Mouse (Mus musculus) limb, embryonic 14.5 days (tissue): ENCODE results near the gene Zwilch. TPM values are rescaled to one million over a fixed set of nuclear protein-coding genes. Genes with fewer than 3 reads are reported as not detected.
"Not testable (repeated sequence)": the region's sequence is repeated elsewhere in the genome, so short reads cannot be mapped to it uniquely, and the experiment has no call there.

Source experiments
- ATAC-seq: fragments of 200-750 bp; cut with Nextera tagmentation; 2 replicates; pipeline ENCODE4 v1.8.0; 2017; ENCODE audit warnings: low read depth, moderate number of reproducible peaks, moderate TSS enrichment; ENCODE audit not compliant: low FRiP score
- DNase-seq: peaks from one replicate; pipeline ENCODE4 v3.0.0-alpha.2; 2015; ENCODE audit warnings: low spot score
- H3K27ac ChIP-seq: fragments of 300-500 bp; sonication (generic); replicated peaks from 2 replicates; pipeline ENCODE4 v1.5.1; 2014; ENCODE audit warnings: low read depth, mild to moderate bottlenecking, low read length, moderate library complexity, mixed read lengths
- H3K27me3 ChIP-seq: fragments of 300-500 bp; sonication (generic); 2 replicates; pipeline ENCODE4 v1.6.1; 2014; ENCODE audit warnings: low read length, mixed read lengths; ENCODE audit not compliant: control insufficient read depth, insufficient read depth
- H3K36me3 ChIP-seq: fragments of 300-500 bp; sonication (generic); 2 replicates; pipeline ENCODE4 v1.6.1; 2014; ENCODE audit warnings: mild to moderate bottlenecking, low read length, moderate library complexity, mixed read lengths; ENCODE audit not compliant: control insufficient read depth, insufficient read depth
- H3K4me1 ChIP-seq: fragments of 300-500 bp; sonication (generic); 2 replicates; pipeline ENCODE4 v1.6.1; 2014; ENCODE audit warnings: antibody characterized with exemption, low read length, mixed read lengths; ENCODE audit not compliant: control insufficient read depth, insufficient read depth
- H3K4me2 ChIP-seq: fragments of 300-500 bp; sonication (generic); replicated peaks from 2 replicates; pipeline ENCODE4 v1.6.1; 2014; ENCODE audit warnings: low read depth, mild to moderate bottlenecking, low read length, moderate library complexity; ENCODE audit not compliant: severe bottlenecking
- H3K4me3 ChIP-seq: fragments of 300-500 bp; sonication (generic); replicated peaks from 2 replicates; pipeline ENCODE4 v1.5.1; 2014; ENCODE audit warnings: low read length
- H3K9ac ChIP-seq: fragments of 300-500 bp; sonication (generic); 2 replicates; pipeline ENCODE4 v1.6.1; 2014; ENCODE audit warnings: mild to moderate bottlenecking, low read depth, low read length, moderate library complexity; ENCODE audit not compliant: severe bottlenecking
- H3K9me3 ChIP-seq: fragments of 300-500 bp; sonication (generic); 2 replicates; pipeline ENCODE4 v1.6.1; 2016; ENCODE audit warnings: low read length; ENCODE audit not compliant: control insufficient read depth
- POLR2A ChIP-seq: fragments of 200-500 bp; IDR thresholded peaks from 2 replicates; pipeline ENCODE4 v1.8.0; 2012; ENCODE audit warnings: inconsistent platforms, mild to moderate bottlenecking, moderate library complexity, borderline replicate concordance; ENCODE audit not compliant: insufficient read depth, insufficient read length; ENCODE audit errors: extremely low read depth
- WGBS: fragments of 180-500 bp; shearing (Covaris S2); extraction: QIAGEN DNeasy Blood & Tissue Kit; methylation state at CpG from one replicate; pipeline ENCODE4 v1.1.7; 2014; 5-methylcytosine and 5-hydroxymethylcytosine counted together
- polyA plus RNA-seq, 2 experiments: library from polyadenylated mRNA; depleted of rRNA in 1 of 2; stranded (reverse) in 1 of 2; unstranded in 1 of 2; fragments of >200 nt; fragmentation: Nextera tagmentation in 1 of 2; extraction: Ambion mirVana in 1 of 2; gene quantifications; 2 replicates each; pipeline versions ENCODE4 v1.2.1 to v1.2.3; 2012 to 2014

Gene Zwilch
- polyA plus RNA-seq, 2 experiments: 16.4 to 53.4 TPM

DNA sequence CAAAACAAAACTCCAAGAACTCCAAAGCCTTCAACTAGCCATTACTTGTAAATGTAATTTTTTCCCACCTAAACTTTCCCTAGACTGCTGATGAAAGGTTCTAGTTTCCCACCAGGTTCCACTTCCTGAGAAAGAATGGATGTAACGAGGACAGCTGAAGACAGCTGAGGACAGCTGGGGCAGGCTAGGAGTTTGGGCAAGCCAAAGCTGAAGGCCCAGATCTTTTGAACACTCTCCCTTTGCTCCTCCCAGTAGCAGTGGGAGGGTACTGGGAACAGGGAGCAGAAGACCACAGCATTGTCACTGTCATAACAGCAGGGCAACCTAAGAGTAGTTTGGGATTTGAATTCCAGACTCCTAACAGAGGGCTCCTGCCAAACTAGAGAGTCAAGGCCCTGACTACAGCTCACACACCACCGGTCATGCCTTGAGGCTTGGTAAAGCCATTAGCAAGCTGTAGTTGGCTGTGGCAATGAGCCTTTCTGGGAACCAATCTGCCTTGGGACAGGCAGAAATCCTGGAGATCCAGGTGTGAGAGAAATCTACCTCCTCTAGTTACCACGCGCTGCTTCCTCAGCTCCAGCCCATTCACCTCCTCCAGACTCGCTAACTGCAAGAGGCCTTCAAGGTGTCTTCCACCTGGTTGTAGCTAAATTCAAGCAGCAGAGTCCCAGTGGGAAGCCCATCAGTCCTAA, 25.3 kb upstream of the Zwilch start:
- H3K9ac ChIP-seq: no peak overlapping the region
- H3K4me3 ChIP-seq: no peak overlapping the region
- H3K9me3 ChIP-seq: no peaks in the 10 kb centered on the region
- ATAC-seq (no peak), DNase-seq (no peak)
- H3K36me3 ChIP-seq: peaks cover 42% of the 10 kb centered on the region
- H3K27me3 ChIP-seq: no peaks in the 10 kb centered on the region
- TF ChIP-seq POLR2A: no peak
- H3K27ac ChIP-seq: no peak overlapping the region
- H3K4me1 ChIP-seq: no peaks in the 10 kb centered on the region
- H3K4me2 ChIP-seq: no peak overlapping the region
- WGBS: 87% methylated on average over 5 of the region's 5 CpGs

DNA sequence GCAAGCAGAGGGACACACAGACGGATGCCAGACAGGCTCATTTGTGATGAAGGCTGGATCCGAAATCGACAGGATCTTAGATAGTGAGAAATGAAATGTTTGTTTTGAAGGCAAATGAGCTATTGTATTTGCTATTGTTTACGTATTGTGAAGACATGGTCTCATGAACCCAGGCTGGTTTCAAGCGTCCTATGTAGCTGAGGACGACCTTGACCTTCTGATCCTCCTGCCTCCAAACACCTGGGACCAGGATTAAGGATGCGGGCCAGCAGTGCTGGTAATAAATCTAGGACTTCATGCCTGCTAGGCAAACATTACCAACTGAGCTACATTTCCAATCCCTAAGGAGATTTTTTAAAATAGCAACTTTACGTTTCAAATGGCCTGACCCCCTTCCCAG, 24.6 kb upstream of the Zwilch start:
- Histone ChIP-seq H3K9me3 (no peaks in the 10 kb centered on the region), H3K9ac (no peak overlapping the region), H3K4me1 (no peaks in the 10 kb centered on the region), H3K27me3 (no peaks in the 10 kb centered on the region), H3K4me3 (no peak overlapping the region), H3K36me3 (peaks cover 42% of the 10 kb centered on the region), H3K4me2 (no peak overlapping the region), H3K27ac (no peak overlapping the region)
- no peak for TF ChIP-seq POLR2A
- no peak for ATAC-seq
- DNase-seq: no peak
- WGBS: 83% methylated on average over 8 of the region's 8 CpGs

DNA sequence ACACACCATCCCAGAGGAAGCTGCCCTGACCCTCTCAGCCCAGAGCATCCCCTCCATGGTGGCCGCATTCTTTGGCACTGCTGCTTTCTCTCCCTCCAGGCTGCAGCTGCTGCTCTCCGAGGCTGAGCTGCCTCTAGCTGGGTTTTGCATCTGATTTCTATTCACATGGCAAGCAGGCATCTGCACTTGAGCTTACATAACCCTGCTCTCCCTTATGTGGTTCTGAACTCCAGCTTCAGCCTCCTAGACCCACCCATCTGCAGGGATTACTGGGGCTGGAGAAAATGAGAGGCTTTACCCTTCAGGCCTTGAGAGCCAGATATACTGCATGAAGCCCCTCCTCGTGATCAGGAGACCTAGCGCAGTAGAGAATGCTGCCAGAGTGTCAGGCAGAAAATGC, 22.6 kb upstream of the Zwilch start:
- H3K4me3 ChIP-seq: no peak overlapping the region
- H3K27ac ChIP-seq: no peak overlapping the region
- H3K36me3 ChIP-seq: peaks cover 52% of the 10 kb centered on the region
- DNase-seq: no peak
- TF ChIP-seq POLR2A: no peak
- 70% methylated on average over 4 of the region's 4 CpGs for WGBS
- ATAC-seq: no peak
- no peaks in the 10 kb centered on the region for H3K27me3 ChIP-seq
- H3K9ac ChIP-seq: no peak overlapping the region
- H3K4me2 ChIP-seq: no peak overlapping the region
- no peaks in the 10 kb centered on the region for H3K4me1 ChIP-seq
- no peaks in the 10 kb centered on the region for H3K9me3 ChIP-seq

DNA sequence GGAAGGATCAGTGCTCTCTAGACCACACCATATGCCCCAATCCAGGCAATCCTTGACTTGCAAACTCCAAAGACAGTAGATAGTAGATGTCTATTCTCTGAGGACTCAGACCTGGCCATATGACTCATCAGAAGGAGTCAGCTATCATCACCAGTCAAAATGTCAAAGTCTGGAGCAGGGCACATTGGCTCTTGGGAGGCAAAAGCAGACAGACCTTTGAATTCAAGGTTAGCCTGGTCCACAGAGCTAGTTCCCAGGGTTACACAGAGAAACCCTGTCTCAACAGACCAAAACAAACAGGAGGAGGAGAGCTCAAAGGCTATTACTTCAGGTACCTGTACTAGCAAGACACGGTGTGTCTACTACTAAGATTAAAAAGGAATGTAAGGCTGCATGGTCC, 21.0 kb upstream of the Zwilch start:
- no peak for ATAC-seq
- no peaks in the 10 kb centered on the region for H3K27me3 ChIP-seq
- H3K9me3 ChIP-seq: no peaks in the 10 kb centered on the region
- no peak overlapping the region for H3K27ac ChIP-seq
- no peak for TF ChIP-seq POLR2A
- WGBS: 89% methylated on average over 1 of the region's 1 CpGs
- no peak overlapping the region for H3K9ac ChIP-seq
- no peak for DNase-seq
- H3K4me3 ChIP-seq: no peak overlapping the region
- peaks cover 62% of the 10 kb centered on the region for H3K36me3 ChIP-seq
- H3K4me2 ChIP-seq: no peak overlapping the region
- H3K4me1 ChIP-seq: no peaks in the 10 kb centered on the region

DNA sequence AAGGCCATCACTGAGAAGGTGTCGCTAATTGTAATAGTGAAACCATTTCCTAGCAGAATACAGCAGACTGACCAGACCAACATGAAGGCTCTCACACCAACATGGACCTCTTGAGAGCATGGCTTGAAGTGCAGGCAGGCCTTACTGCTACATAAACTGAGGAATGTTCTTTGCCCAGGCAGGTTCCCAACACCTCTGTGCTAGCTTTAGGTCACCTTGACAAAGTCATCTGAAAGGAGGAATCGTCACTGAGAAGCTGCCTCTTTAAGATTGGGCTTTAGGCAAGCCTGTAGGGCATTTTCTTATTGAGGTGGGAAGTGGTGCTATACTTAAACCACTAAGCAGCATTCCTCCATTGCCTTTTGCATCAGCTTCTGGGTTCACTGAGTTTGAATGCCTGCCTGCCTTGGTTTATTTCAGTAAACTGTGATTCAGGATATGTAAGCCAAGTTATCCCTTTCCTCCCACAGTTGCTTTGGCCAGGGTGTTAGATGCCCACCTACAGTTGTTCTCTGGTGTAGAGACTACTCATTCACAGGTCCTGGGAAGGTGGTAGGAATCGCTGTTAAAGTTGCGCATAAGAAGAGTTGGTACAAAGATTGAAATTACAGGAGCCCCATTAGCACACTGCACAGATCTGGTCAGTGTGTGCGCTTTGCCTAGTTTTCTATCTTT, 11.4 kb upstream of the Zwilch start:
- Histone ChIP-seq H3K27ac (no peak overlapping the region), H3K36me3 (peaks cover 72% of the 10 kb centered on the region), H3K4me2 (no peak overlapping the region), H3K9me3 (no peaks in the 10 kb centered on the region), H3K27me3 (no peaks in the 10 kb centered on the region), H3K9ac (no peak overlapping the region), H3K4me1 (peaks cover 6% of the 10 kb centered on the region; the same call in 1 of the 2 replicates), H3K4me3 (no peak overlapping the region)
- WGBS: 87% methylated on average over 5 of the region's 5 CpGs
- ATAC-seq: no peak
- no peak for TF ChIP-seq POLR2A
- DNase-seq: no peak

DNA sequence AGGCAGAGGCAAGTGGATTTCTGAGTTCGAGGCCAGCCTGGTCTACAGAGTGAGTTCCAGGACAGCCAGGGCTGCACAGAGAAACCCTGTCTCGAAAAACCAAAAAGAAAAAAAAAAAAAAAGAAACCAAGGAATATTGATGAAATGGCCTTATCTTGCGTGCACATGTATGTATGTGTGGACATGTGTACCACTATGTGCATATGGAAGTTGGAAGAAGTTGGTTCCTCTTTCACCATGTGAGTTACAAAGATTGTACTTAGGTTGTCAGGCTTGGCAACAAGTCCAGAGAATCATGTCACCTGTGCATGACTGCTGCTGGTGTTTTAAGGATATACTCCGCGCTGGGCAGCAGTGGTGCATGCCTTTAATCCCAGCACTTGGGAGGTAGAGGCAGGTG, 10.4 kb upstream of the Zwilch start:
- not testable (repeated sequence) for H3K27ac ChIP-seq, DNase-seq, H3K4me2 ChIP-seq, H3K9me3 ChIP-seq, ATAC-seq, H3K27me3 ChIP-seq, H3K4me3 ChIP-seq, H3K4me1 ChIP-seq, H3K9ac ChIP-seq
- WGBS: 88% methylated on average over 5 of the region's 5 CpGs
- peaks cover 70% of the 10 kb centered on the region for H3K36me3 ChIP-seq
